ENCODE assay signal across 28 mouse cellular contexts in the genomic region with DNA sequence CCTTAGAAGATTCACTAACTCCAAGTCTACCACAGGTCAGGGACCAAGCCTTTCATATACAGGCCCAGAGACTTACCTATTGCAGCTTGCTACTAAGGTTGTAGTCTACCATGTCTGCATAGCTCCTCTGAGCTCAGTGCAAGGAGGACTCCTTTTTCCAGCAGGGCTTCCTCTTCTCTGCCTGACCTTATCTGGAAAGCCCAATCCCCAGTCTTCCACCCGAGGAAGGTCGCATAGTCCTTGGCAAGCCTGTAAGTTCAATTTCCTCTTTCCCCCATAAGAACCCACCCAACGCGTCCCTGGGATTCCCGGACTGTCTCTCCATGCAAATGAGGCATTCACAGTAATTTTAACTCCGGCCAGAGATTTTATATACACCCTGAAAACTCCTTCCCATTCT.
DNase-seq lines count a peak whose midpoint lies in the region; ATAC-seq and TF ChIP-seq lines count a peak whose summit lies in the region.
"Had no signal": no experiment of that assay in that cellular context is flagged by ENCODE, and none has a peak within 500 bp of the region (broad histone marks: within the 10 kb centered on the region; RNA-seq: fewer than 3 reads in every experiment).

No protein-coding gene starts in this region.

- peaks cover 56% of the 10 kb centered on the region for H3K4me1 ChIP-seq in heart, embryonic 15.5 days (replicated peaks)
- peaks cover 76% of the 10 kb centered on the region for H3K4me1 ChIP-seq in liver, embryonic 12.5 days
- H3K4me1 ChIP-seq in liver, postnatal 0 days (ENCODE audit: insufficient read depth): peaks cover 27% of the 10 kb centered on the region

- no peak overlapping the region for H3K4me3 ChIP-seq in heart, embryonic 15.5 days
- no peak overlapping the region for H3K4me3 ChIP-seq in liver, embryonic 12.5 days
- H3K4me3 ChIP-seq in liver, postnatal 0 days (ENCODE audit: low read depth, low read length): no peak overlapping the region
- H3K4me3 ChIP-seq: embryonic facial prominence, embryonic 10.5 days; embryonic facial prominence, embryonic 15.5 days; forebrain, embryonic 12.5 days; layer of hippocampus, adult 2 months; left cerebral cortex, adult 2 months; limb, embryonic 12.5 days; midbrain, embryonic 13.5 days had no signal

- no peaks in the 10 kb centered on the region for H3K36me3 ChIP-seq in heart, embryonic 15.5 days
- no peaks in the 10 kb centered on the region for H3K36me3 ChIP-seq in liver, embryonic 12.5 days
- H3K36me3 ChIP-seq in liver, postnatal 0 days (replicated peaks; ENCODE audit: insufficient read depth, low read length): no peaks in the 10 kb centered on the region
- H3K36me3 ChIP-seq: embryonic facial prominence, embryonic 10.5 days; embryonic facial prominence, embryonic 15.5 days; forebrain, embryonic 12.5 days; limb, embryonic 12.5 days; midbrain, embryonic 13.5 days had no signal

- 64% methylated on average over 6 of the region's 6 CpGs for WGBS in heart, embryonic 15.5 days
- 32% methylated on average over 6 of the region's 6 CpGs for WGBS in liver, embryonic 12.5 days (ENCODE audit: insufficient replicate concordance)
- 42% methylated on average over 6 of the region's 6 CpGs for WGBS in liver, postnatal 0 days (ENCODE audit: insufficient replicate concordance)

- TF ChIP-seq EP300 in liver, postnatal 0 days (IDR thresholded peaks at IDR 0.05; ENCODE audit: low read depth): no peak

- peak overlapping the region; percentile 84; the same call in 1 of the 2 replicates for H3K27ac ChIP-seq in heart, embryonic 15.5 days
- peak overlapping the region; percentile 98 for H3K27ac ChIP-seq in liver, embryonic 12.5 days
- H3K27ac ChIP-seq in liver, postnatal 0 days (ENCODE audit: low read depth): no peak overlapping the region
- H3K27ac ChIP-seq: embryonic facial prominence, embryonic 15.5 days; forebrain, embryonic 12.5 days; hindbrain, embryonic 14.5 days; layer of hippocampus, adult 2 months; left cerebral cortex, adult 2 months; limb, embryonic 12.5 days; midbrain, embryonic 13.5 days had no signal

- no peaks in the 10 kb centered on the region for H3K27me3 ChIP-seq in heart, embryonic 15.5 days
- H3K27me3 ChIP-seq in liver, embryonic 12.5 days (replicated peaks): no peaks in the 10 kb centered on the region
- no peaks in the 10 kb centered on the region for H3K27me3 ChIP-seq in liver, postnatal 0 days (ENCODE audit: insufficient read depth, low read length)
- H3K27me3 ChIP-seq: CH12.LX; embryonic facial prominence, embryonic 15.5 days; forebrain, embryonic 12.5 days; midbrain, embryonic 13.5 days had no signal

- no peak for ATAC-seq in heart, embryonic 15.5 days (replicated peaks; ENCODE audit: insufficient number of reproducible peaks, insufficient read depth, low FRiP score, low read depth)
- no peak for ATAC-seq in liver, embryonic 12.5 days
- no peak for ATAC-seq in liver, postnatal 0 days
- ATAC-seq: forebrain, postnatal 0 days; inflammation-experienced regulatory T-cells, adult 6 months; midbrain, embryonic 13.5 days had no signal

- H3K9ac ChIP-seq in heart, embryonic 15.5 days: no peak overlapping the region
- no peak overlapping the region for H3K9ac ChIP-seq in liver, embryonic 12.5 days
- no peak overlapping the region for H3K9ac ChIP-seq in liver, postnatal 0 days (replicated peaks)
- H3K9ac ChIP-seq: embryonic facial prominence, embryonic 15.5 days; forebrain, embryonic 12.5 days; forebrain, postnatal 0 days; hindbrain, embryonic 14.5 days; limb, embryonic 12.5 days; midbrain, embryonic 13.5 days had no signal

- no peaks in the 10 kb centered on the region for H3K9me3 ChIP-seq in heart, embryonic 15.5 days (replicated peaks)
- H3K9me3 ChIP-seq in liver, embryonic 12.5 days (replicated peaks): no peaks in the 10 kb centered on the region
- no peaks in the 10 kb centered on the region for H3K9me3 ChIP-seq in liver, postnatal 0 days (ENCODE audit: low read length)
- H3K9me3 ChIP-seq: embryonic facial prominence, embryonic 10.5 days; embryonic facial prominence, embryonic 15.5 days; forebrain, embryonic 12.5 days; limb, embryonic 12.5 days; midbrain, embryonic 13.5 days had no signal

- peak; percentile 81 for DNase-seq in heart, adult 11 months
- no peak for DNase-seq in heart, postnatal 36 days
- no peak for DNase-seq in heart, adult 18-20 months
- no peak for DNase-seq in liver, postnatal 0 days
- no peak for DNase-seq in cerebellum, postnatal 10 days
- DNase-seq: adrenal gland, adult 8-10 months; cerebellum, adult 2 months; cerebellum, postnatal 25 days; forebrain, postnatal 0 days; gastrocnemius, postnatal 10 days; heart, postnatal 14 days; kidney, adult 18-20 months; kidney, postnatal 36 days; lung, postnatal 36 days; right cerebral cortex, postnatal 25 days; thymus, postnatal 14 days had no signal

- no peak overlapping the region for H3K4me2 ChIP-seq in heart, embryonic 15.5 days
- H3K4me2 ChIP-seq in liver, embryonic 12.5 days: no peak overlapping the region
- H3K4me2 ChIP-seq in liver, postnatal 0 days (ENCODE audit: low read depth, low read length): no peak overlapping the region
- H3K4me2 ChIP-seq: embryonic facial prominence, embryonic 15.5 days; forebrain, embryonic 12.5 days; hindbrain, embryonic 14.5 days; limb, embryonic 12.5 days; midbrain, embryonic 13.5 days had no signal

- intact Hi-C loops in heart, postnatal 36 days (cut with DNase I): no loop called here

- no peak for TF ChIP-seq CTCF in liver, postnatal 0 days (IDR thresholded peaks at IDR 0.05; ENCODE audit: low read depth)
